Mouse (Mus musculus) CD4-positive naive resting alpha-beta T cell, adult 57 days (primary cell): ENCODE measurements around the gene Zfyve1. TPM values are rescaled to one million over a fixed set of nuclear protein-coding genes. Genes with fewer than 3 reads are reported as not detected.

Experiments
- total RNA-seq: library from RNA; stranded (reverse); gene quantifications from one replicate; pipeline ENCODE4 v1.2.4, GENCODE M21; 2023

The Zfyve1 gene
- total RNA-seq = 29.5 TPM

DNA sequence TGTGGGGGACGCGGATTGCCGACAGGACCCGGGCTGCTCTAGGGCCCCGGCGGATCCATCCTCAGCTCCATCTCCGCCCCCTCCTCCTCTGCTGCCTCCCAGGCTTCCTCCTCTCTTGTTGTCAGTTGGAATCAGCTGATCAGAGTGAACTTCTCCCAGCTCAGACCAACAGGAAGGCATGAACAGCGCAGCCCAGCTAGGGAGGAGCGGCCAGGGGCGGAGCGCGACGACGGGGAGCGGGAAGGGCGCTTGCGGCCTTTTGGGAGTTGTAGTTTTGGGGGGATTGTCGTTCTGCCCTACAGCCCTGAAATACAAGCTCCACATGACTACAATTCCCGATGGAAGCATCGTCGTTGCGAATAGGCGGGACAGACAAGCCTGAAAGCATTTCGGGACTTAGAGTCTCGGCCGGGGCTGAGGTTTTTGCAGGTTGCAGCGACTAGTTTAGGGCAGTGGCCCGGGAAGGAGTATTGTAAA lies at the start of gene Zfyve1:
TSS of gene Zfyve1 (minus strand) at position 198 of the 477 bp plus-strand sequence.

DNA sequence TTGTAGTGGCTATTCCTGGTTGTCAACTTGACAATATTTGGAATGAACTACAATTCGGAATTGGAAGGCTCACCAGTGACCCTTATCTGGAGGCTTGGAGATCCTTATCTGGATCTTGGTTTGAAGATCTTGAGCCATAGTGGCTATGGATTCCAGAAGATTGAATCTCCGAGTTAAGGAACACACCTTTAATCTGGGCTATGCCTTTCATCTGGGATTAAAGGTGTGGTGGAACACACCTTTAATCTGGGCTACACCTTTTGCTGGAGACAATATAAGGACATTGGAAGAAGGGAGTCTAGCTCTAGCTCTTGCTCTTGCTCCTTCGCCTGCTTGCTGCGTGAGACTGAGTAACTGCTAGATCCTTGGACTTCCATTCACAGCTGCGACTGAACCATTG lies 33.9 kb upstream of the Zfyve1 start, which contains the start of gene Rbm25:
TSS of gene Rbm25 (plus strand) at position 301 of the 400 bp plus-strand sequence.

DNA sequence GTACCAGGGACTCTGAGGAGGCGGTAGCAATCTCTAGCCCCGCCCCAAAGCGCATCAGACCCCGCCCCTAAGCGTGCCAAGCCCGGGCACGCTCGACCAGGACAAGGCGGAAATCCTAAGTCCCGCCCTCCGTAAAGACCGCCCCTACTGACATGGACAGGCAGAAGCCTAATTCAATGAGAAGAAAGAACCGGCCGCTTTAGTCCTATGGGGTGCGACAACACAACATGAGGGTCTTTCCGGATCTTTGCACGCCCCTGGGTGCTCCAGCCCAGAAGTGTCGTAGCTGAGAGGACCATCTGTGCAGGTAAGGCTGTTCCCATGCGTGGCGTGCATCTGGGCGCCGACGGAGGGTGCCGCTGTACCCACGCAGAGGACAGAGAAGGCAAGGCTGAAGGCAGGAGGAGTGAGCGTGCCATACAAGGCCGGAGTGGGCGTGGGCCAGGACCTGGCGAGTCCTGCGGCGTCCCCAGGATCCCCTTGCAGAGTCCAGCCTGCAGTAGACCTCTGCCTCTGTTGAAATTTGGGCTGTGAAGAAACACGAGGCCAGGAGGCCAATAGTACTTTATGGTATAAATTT lies 76.6 kb downstream of the Zfyve1 start, which contains the start of gene Dcaf4:
TSS of gene Dcaf4 (plus strand) at position 156 of the 580 bp plus-strand sequence.

Other genes starting within 250 kb of the Zfyve1 start
- not detected for gene Dpf3, start 109.5 kb downstream of the Zfyve1 start, total RNA-seq
- 23.2 TPM for gene Dcaf4, start 76.8 kb downstream of the Zfyve1 start, total RNA-seq
- 363 TPM for gene Rbm25, start 34.0 kb upstream of the Zfyve1 start, total RNA-seq
- 73.7 TPM for gene Psen1, start 90.9 kb upstream of the Zfyve1 start, total RNA-seq
- 0.56 TPM for gene Papln, start 166.4 kb upstream of the Zfyve1 start, total RNA-seq